Comparison of ENCODE assay signal across 30 mouse cellular contexts in genomic region chr12:114478741-114479140, GRCm38 (mm10).
DNase-seq lines count a peak whose midpoint lies in the region; ATAC-seq and TF ChIP-seq lines count a peak whose summit lies in the region.
"Had no signal": no experiment of that assay in that cellular context is flagged by ENCODE, and none has a peak within 500 bp of the region (broad histone marks: within the 10 kb centered on the region; RNA-seq: fewer than 3 reads in every experiment).

No protein-coding gene starts in this region.

- ATAC-seq in erythroblast, adult 5-6 weeks (replicated peaks; ENCODE audit: low FRiP score, poor library complexity, severe bottlenecking), result no peak
- ATAC-seq: activated CD4-positive, CD25-positive, alpha-beta regulatory T cell, adult 4 months; forebrain, embryonic 15.5 days; hindbrain, postnatal 0 days; Patski had no signal

- H3K4me1 ChIP-seq in thymus, adult 2 months (replicated peaks; ENCODE audit: control insufficient read depth, insufficient read depth, low read length), result no peaks in the 10 kb centered on the region
- H3K4me1 ChIP-seq: embryonic facial prominence, embryonic 12.5 days; embryonic facial prominence, embryonic 15.5 days; forebrain, embryonic 12.5 days; forebrain, embryonic 15.5 days; heart, embryonic 12.5 days; heart, embryonic 15.5 days had no signal

- no peak for TF ChIP-seq CTCF in thymus, adult 2 months (IDR thresholded peaks at IDR 0.05; ENCODE audit: borderline replicate concordance, control insufficient read depth, extremely low read depth, insufficient read depth, low read length, poor library complexity)

- no peaks in the 10 kb centered on the region for H3K27me3 ChIP-seq in thymus, adult 2 months (ENCODE audit: control insufficient read depth, insufficient read depth, low read length)
- H3K27me3 ChIP-seq: CH12.LX; embryonic facial prominence, embryonic 12.5 days; embryonic facial prominence, embryonic 15.5 days; forebrain, embryonic 12.5 days; forebrain, embryonic 15.5 days; heart, embryonic 12.5 days; heart, embryonic 15.5 days; Patski had no signal

- peak; percentile 40 for DNase-seq in thymus, adult 2 months
- no peak for DNase-seq in thymus, adult 18-20 months
- peak; percentile 21 for DNase-seq in ZHBTc4 (ENCODE audit: low read depth, low spot score)
- peak; percentile 2 for DNase-seq in naive thymus-derived CD4-positive, alpha-beta T cell, adult 2 months (ENCODE audit: low read depth)
- peak; percentile 20 to 31 for DNase-seq in thymus, postnatal 36 days
- no peak for DNase-seq in lung, adult 18-20 months
- DNase-seq in ovary, postnatal 14 days (ENCODE audit: low spot score), result no peak
- DNase-seq: adrenal gland, adult 8-10 months; adrenal gland, postnatal 25 days; cerebellum, adult 18-20 months; cerebellum, adult 9-10 months; cerebellum, postnatal 14 days; gastrocnemius, postnatal 25 days; heart, adult 18-20 months; heart, postnatal 10 days; heart, postnatal 4 days had no signal

- no peak overlapping the region for H3K27ac ChIP-seq in thymus, adult 2 months (ENCODE audit: control insufficient read depth, insufficient read depth, low read length)
- H3K27ac ChIP-seq: embryonic facial prominence, embryonic 12.5 days; embryonic facial prominence, embryonic 15.5 days; forebrain, embryonic 12.5 days; forebrain, embryonic 15.5 days; heart, embryonic 15.5 days; hindbrain, embryonic 14.5 days; hindbrain, postnatal 0 days had no signal

- no peak overlapping the region for H3K4me3 ChIP-seq in thymus, adult 2 months (ENCODE audit: control insufficient read depth, insufficient read depth, low read length)
- H3K4me3 ChIP-seq: embryonic facial prominence, embryonic 12.5 days; embryonic facial prominence, embryonic 15.5 days; erythroblast, embryonic 14.5 days; forebrain, embryonic 12.5 days; forebrain, embryonic 15.5 days; heart, embryonic 12.5 days; heart, embryonic 15.5 days had no signal

- TF ChIP-seq POLR2A in thymus, adult 2 months (IDR thresholded peaks at IDR 0.05; ENCODE audit: control insufficient read depth, extremely low read depth, insufficient read depth, low read length, poor library complexity), result no peak

- 92% methylated on average over 3 of the region's 3 CpGs for WGBS in thymus, adult 2 months

- no peaks in the 10 kb centered on the region for H3K36me3 ChIP-seq in thymus, adult 2 months (ENCODE audit: control insufficient read depth, insufficient read depth, low read length)
- H3K36me3 ChIP-seq: embryonic facial prominence, embryonic 12.5 days; embryonic facial prominence, embryonic 15.5 days; forebrain, embryonic 12.5 days; forebrain, embryonic 15.5 days; G1E; heart, embryonic 12.5 days; heart, embryonic 15.5 days had no signal

Comparison
In these comparisons a context has a peak if more than half of its experiments do, and no peak if none do; other contexts are left out.
1. DNase-seq: peak in thymus, adult 2 months (single experiment), ZHBTc4 (single experiment), naive thymus-derived CD4-positive, alpha-beta T cell, adult 2 months (single experiment) and thymus, postnatal 36 days (2 of 2); none in thymus, adult 18-20 months (0 of 2), lung, adult 18-20 months (0 of 2) and ovary, postnatal 14 days (single experiment).